Mouse (Mus musculus) heart, embryonic 16.5 days (tissue): ENCODE data around the gene Lix1l. TPM values are rescaled to one million over a fixed set of nuclear protein-coding genes. Genes with fewer than 3 reads are reported as not detected.
A peak's percentile ranks its signal among the peaks of the same experiment; 100 is the strongest.

Source experiments
- ATAC-seq: fragments of 200-750 bp; cut with Nextera tagmentation; replicated peaks from 2 replicates; pipeline ENCODE4 v1.8.0; 2017; ENCODE audit warnings: moderate number of reproducible peaks; ENCODE audit not compliant: insufficient read depth, low FRiP score; ENCODE audit errors: extremely low read depth
- H3K27ac ChIP-seq: fragments of 300-500 bp; sonication (generic); 2 replicates; pipeline ENCODE4 v1.5.1; 2014; ENCODE audit warnings: mild to moderate bottlenecking, low read length, control low read depth, moderate library complexity
- H3K27me3 ChIP-seq: fragments of 300-500 bp; sonication (generic); 2 replicates; pipeline ENCODE4 v1.6.1; 2014; ENCODE audit warnings: low read length, mixed read lengths; ENCODE audit not compliant: control insufficient read depth, insufficient read depth
- H3K36me3 ChIP-seq: fragments of 300-500 bp; sonication (generic); 2 replicates; pipeline ENCODE4 v1.6.1; 2014; ENCODE audit not compliant: control insufficient read depth, insufficient read depth
- H3K4me1 ChIP-seq: fragments of 300-500 bp; sonication (generic); 2 replicates; pipeline ENCODE4 v1.6.1; 2014; ENCODE audit warnings: low read length, mixed read lengths; ENCODE audit not compliant: control insufficient read depth, insufficient read depth
- H3K4me2 ChIP-seq: fragments of 300-500 bp; sonication (generic); 2 replicates; pipeline ENCODE4 v1.6.1; 2014; ENCODE audit warnings: low read depth, mild to moderate bottlenecking, control low read depth, low read length
- H3K4me3 ChIP-seq: fragments of 300-500 bp; sonication (generic); 2 replicates; pipeline ENCODE4 v1.5.1; 2014; ENCODE audit warnings: mild to moderate bottlenecking, control low read depth, low read length
- H3K9ac ChIP-seq: fragments of 300-500 bp; sonication (generic); 2 replicates; pipeline ENCODE4 v1.6.1; 2014; ENCODE audit warnings: low read length, control low read depth
- H3K9me3 ChIP-seq: fragments of 300-500 bp; sonication (generic); replicated peaks from 2 replicates; pipeline ENCODE4 v1.6.1; 2016; ENCODE audit warnings: low read length; ENCODE audit not compliant: control insufficient read depth
- WGBS: fragments of 180-500 bp; shearing (Covaris S2); extraction: QIAGEN DNeasy Blood & Tissue Kit; methylation state at CpG from one replicate; pipeline ENCODE4 v1.1.7; 2014; 5-methylcytosine and 5-hydroxymethylcytosine counted together
- polyA plus RNA-seq: library from polyadenylated mRNA; unstranded; fragments of >200 nt; fragmentation: Nextera tagmentation; extraction: Ambion mirVana; gene quantifications from 2 replicates; pipeline ENCODE4 v1.2.1, GENCODE M21; 2015

Gene Lix1l
- polyA plus RNA-seq, 1 experiment from 2014 or later, result 4.3 TPM

DNA sequence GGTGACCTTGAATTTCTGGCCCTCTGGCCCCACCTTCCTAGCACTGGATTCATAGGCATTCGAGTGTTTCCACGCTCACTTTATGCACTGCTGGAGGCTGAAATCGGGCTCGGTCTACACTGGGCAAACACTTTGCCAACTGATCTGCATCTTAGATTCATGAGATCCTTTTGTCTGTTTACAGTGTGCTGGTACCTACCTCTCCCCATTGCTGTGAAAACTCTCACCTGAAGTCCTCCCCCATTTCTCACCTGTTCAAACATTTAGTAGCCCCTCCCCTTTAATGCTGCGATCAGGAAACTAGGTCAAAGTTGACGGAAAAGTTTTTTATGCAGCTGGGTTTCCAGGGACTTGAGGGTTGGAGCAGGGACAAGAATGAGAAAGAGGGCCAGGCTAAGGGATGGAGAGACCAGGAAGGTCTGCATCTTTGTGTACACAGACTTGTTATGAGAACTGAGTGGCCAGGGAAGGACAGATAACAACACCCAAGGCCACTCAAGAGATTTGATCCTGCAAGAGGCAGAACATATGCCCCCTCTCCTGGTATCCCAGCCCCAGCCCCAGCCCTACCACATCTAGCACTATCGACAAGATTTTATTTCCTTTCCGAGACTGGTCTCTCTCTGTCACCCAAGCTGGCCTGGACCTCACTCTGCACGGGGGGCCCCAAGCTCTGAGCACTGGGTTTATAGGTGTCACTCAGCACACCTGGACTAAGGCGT is 36.9 kb upstream of the Lix1l start:
- Histone ChIP-seq H3K9me3 (no peaks in the 10 kb centered on the region), H3K4me1 (peaks cover 24% of the 10 kb centered on the region), H3K36me3 (peaks cover 21% of the 10 kb centered on the region), H3K27me3 (no peaks in the 10 kb centered on the region), H3K9ac (0 out of 2 replicates have a peak overlapping the region, but pooled peaks have one; percentile 6), H3K4me3 (no peak overlapping the region), H3K4me2 (peak overlapping the region; percentile 17; the same call in 1 of the 2 replicates), H3K27ac (peak overlapping the region; percentile 75)
- 0 out of 2 replicates have a peak, but pooled peaks have one; percentile 38 for ATAC-seq
- 37% methylated on average over 10 of the region's 10 CpGs for WGBS

DNA sequence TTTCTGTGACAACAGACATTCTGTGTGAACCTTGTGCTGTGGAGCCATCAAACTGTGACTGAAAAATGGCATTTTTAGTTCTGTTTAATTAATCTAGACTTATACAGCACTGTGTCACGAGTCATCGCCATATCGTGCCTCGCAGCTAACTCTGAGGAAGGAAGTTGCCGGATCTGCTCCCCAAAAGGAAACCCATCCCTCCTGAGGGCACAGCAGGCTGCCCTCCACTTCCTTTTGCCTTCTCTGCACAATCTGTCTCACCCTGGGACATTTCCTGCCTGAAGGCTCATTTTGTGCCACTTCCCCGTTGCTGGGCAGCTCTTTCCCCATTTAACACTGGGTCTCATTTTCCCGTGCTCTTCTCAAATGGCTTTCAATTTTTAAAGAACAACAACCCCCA is 36.3 kb upstream of the Lix1l start:
- Histone ChIP-seq H3K27me3 (no peaks in the 10 kb centered on the region), H3K9ac (0 out of 2 replicates have a peak overlapping the region, but pooled peaks have one; percentile 1), H3K27ac (peak overlapping the region; percentile 75), H3K9me3 (no peaks in the 10 kb centered on the region), H3K4me1 (peaks cover 29% of the 10 kb centered on the region), H3K4me3 (no peak overlapping the region), H3K4me2 (peak overlapping the region; percentile 17), H3K36me3 (peaks cover 19% of the 10 kb centered on the region)
- 40% methylated on average over 7 of the region's 7 CpGs for WGBS
- peak; percentile 28; the same call in 1 of the 2 replicates for ATAC-seq

DNA sequence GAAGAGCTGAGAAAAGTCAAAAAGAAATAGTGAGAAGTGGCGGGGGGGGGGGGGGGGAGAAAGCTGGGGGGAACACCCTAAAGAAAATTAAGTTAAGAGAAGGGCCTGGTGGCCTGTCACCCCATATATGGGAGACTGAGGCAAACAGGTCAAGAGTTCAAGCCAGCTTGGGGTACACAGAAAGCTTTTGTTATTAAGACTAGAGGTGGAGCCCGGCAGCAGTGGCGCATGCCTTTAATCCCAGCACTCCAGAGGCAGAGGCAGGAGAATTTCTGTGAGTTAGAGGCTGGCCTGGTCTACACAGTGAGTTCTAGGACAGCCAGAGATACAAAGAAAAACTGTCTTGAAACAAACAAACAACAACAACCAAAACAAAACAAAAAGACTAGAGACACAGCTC is 35.8 kb upstream of the Lix1l start:
- no peak overlapping the region for H3K4me3 ChIP-seq
- 90% methylated on average over 2 of the region's 3 CpGs for WGBS
- H3K9me3 ChIP-seq, result no peaks in the 10 kb centered on the region
- peak overlapping the region; percentile 17 for H3K4me2 ChIP-seq
- peaks cover 33% of the 10 kb centered on the region for H3K4me1 ChIP-seq
- no peaks in the 10 kb centered on the region for H3K27me3 ChIP-seq
- no peak for ATAC-seq
- peaks cover 14% of the 10 kb centered on the region for H3K36me3 ChIP-seq
- no peak overlapping the region for H3K9ac ChIP-seq
- peak overlapping the region; percentile 75 for H3K27ac ChIP-seq

DNA sequence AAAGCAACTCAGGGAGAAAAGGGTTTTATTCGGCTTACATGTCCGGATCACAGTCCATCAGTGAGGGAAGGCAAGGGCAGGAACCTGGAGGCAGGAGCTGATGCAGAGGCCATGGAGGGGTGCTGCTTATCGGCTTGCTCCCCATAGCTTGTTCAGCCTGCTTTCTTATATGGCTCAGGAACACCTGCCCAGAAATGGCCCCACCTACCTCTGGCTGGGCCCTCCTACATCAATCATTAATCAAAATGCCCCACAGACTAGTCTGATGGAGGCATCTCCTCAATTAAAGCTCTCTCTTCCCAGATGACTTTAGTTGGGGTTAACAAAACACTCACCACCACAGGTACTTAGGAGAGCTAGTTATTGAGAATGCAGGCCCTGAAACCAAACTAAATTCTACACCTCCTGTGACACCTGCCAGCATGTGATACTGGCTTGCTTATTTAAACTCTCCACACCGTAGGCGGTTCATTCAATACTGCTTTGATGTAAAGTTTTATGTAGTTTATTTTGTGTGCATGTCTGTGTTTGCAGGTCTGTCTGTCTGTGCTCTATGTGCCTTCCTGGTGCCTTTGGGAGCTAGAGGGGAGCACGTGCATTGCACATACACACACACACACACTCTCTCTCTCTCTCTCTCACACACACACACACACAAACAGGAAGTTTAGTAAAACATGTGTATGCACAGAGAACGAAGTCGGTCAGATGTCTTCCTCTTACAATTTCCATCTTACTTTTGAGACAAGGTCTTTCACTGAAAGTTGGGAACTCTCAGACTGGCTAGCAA is 34.1 kb upstream of the Lix1l start:
- no peaks in the 10 kb centered on the region for H3K36me3 ChIP-seq
- no peaks in the 10 kb centered on the region for H3K27me3 ChIP-seq
- WGBS, result 70% methylated on average over 8 of the region's 8 CpGs
- no peak overlapping the region for H3K9ac ChIP-seq
- no peak overlapping the region for H3K4me3 ChIP-seq
- H3K27ac ChIP-seq, result 0 out of 2 replicates have a peak overlapping the region, but pooled peaks have one; percentile 31
- no peaks in the 10 kb centered on the region for H3K9me3 ChIP-seq
- no peak for ATAC-seq
- no peak overlapping the region for H3K4me2 ChIP-seq
- peaks cover 45% of the 10 kb centered on the region for H3K4me1 ChIP-seq

DNA sequence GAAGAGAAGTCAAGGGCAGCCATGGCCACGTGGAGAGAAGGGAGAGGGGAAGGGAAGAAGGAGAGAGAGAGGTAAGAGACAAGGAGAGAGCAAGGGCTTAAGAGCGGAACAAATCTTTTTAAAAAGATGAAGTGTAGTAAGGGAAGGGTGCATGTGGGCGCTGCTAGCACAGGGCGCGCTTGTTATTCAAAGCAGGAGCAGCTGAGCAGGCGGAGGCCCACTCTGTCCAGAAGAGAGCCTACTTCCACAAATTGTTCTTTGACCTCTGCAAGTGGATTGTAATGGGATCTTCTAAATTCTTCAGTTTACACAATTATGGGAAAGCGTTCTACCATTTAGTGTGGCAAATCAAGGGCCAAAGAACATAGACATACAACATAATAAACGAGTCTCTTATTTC is 32.3 kb upstream of the Lix1l start:
- H3K27ac ChIP-seq, result peak overlapping the region; percentile 49
- WGBS, result 75% methylated on average over 8 of the region's 8 CpGs
- no peak for ATAC-seq
- peaks cover 50% of the 10 kb centered on the region for H3K4me1 ChIP-seq
- no peak overlapping the region for H3K9ac ChIP-seq
- no peaks in the 10 kb centered on the region for H3K36me3 ChIP-seq
- no peaks in the 10 kb centered on the region for H3K9me3 ChIP-seq
- no peaks in the 10 kb centered on the region for H3K27me3 ChIP-seq
- no peak overlapping the region for H3K4me2 ChIP-seq
- H3K4me3 ChIP-seq, result no peak overlapping the region

DNA sequence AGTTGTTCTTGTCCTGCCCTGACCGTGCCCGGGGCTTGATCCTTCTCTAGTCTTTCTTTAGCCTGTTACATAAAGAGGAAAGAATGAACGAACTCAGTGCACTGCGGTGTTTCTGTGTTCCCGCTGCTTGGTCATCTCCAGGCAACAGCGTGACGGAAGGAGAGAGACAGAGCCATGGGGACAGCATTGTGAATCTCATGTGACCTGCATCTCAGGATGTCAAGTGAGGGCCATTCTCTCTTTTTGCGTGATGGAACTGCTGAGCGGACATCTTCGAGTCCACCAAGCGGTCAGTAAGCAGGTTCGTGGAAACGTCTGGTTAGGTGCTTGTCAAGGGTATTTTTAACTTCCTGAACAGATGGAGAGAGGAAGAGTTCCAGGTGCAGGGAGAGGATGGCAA is 31.4 kb upstream of the Lix1l start:
- Histone ChIP-seq H3K4me2 (no peak overlapping the region), H3K4me3 (no peak overlapping the region), H3K27me3 (no peaks in the 10 kb centered on the region), H3K9ac (no peak overlapping the region), H3K9me3 (no peaks in the 10 kb centered on the region), H3K27ac (peak overlapping the region; percentile 74), H3K36me3 (no peaks in the 10 kb centered on the region), H3K4me1 (peaks cover 50% of the 10 kb centered on the region)
- 65% methylated on average over 13 of the region's 13 CpGs for WGBS
- ATAC-seq, result no peak

DNA sequence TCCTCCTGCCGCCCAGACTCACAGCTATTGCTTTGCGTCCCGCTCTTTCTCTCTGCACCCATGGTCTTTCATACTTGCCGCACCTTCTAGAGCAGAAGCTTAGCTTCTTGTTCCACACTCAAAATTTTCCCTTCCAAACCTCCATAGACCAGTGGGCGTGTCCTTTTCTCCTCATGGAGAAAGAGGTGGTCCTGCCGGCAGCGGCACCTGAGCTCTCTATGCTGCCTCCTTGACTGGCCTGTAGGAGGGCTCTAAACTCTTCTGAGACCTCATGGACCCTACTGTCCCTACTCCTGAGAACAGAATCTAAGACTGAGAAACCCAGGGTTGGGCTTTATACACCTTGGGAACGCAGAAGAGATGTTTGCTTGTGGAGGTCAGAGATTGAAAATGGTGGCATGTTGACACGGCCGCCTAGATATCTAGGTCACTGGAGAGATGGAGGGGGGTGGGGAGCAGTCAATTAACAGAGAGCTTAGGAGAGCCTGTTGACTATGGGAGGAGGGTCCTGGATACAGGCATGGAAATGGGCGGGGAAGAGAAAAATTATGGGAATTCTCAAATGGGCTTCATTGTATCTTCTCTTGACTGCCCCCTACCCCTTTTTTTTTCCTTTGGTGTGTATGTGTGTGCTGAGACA is 30.9 kb upstream of the Lix1l start:
- WGBS, result 84% methylated on average over 11 of the region's 11 CpGs
- Histone ChIP-seq H3K4me2 (no peak overlapping the region), H3K27ac (peak overlapping the region; percentile 51), H3K36me3 (no peaks in the 10 kb centered on the region), H3K9ac (no peak overlapping the region), H3K4me3 (no peak overlapping the region), H3K4me1 (peaks cover 48% of the 10 kb centered on the region), H3K9me3 (no peaks in the 10 kb centered on the region), H3K27me3 (no peaks in the 10 kb centered on the region)
- ATAC-seq, result no peak

DNA sequence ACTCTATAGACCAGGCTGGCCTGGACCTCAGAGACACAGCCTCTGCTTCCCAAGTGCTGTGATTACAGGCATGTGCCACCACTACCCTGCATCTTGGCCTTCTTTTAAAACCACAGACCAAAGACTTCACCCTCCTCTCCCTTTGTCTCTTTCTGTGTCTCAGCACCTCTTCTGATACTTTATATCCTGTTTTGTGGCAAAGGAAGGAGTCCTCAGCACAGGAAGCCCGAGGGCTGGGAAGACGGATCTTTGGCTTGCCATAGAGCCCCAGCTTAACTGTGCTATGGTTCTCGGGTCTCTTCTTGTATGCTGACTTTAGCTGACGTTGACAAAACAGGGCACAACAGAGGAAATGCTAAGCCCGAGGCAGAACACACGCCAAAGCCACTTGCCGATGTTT is 30.3 kb upstream of the Lix1l start:
- H3K4me1 ChIP-seq, result peaks cover 54% of the 10 kb centered on the region
- 52% methylated on average over 7 of the region's 7 CpGs for WGBS
- no peak overlapping the region for H3K9ac ChIP-seq
- H3K27ac ChIP-seq, result peak overlapping the region; percentile 51
- H3K4me2 ChIP-seq, result no peak overlapping the region
- H3K9me3 ChIP-seq, result no peaks in the 10 kb centered on the region
- no peaks in the 10 kb centered on the region for H3K36me3 ChIP-seq
- no peak overlapping the region for H3K4me3 ChIP-seq
- no peaks in the 10 kb centered on the region for H3K27me3 ChIP-seq
- no peak for ATAC-seq
